Mouse (Mus musculus) heart, adult 8-10 months (tissue): Measurements from ENCODE around the gene Ppp3ca. TPM values are rescaled to one million over a fixed set of nuclear protein-coding genes. Genes with fewer than 3 reads are reported as not detected.

Experiments
- DNase-seq: peaks from one replicate; pipeline ENCODE4 v3.0.0; 2022; ENCODE audit warnings: low spot score
- total RNA-seq, 4 experiments: library from RNA; stranded (reverse); gene quantifications; 2 replicates each; pipeline ENCODE4 v1.2.4; 2022

The Ppp3ca gene
- total RNA-seq, 4 experiments from 2014 or later, result 41.7 to 49.2 (median 43.8) TPM

DNA sequence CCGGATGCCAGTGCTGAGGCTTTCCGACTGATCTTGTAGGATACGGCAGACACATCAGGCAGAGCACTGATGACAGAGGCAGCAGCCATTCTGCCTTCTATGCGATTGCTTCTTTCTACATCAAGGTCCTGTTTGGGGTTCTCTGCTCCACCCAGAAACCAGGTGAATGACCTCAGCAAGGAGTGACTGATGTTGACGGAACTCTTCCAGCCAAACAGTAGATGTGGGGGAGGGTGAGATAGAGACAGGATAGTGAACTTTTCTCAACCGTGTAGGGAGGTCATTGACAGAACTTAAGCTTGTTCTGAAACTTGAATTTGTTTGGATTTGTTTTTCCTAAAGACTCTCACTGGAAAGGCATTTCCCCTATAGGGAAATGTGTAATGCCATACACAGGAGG lies 142.2 kb downstream of the Ppp3ca start:
- DNase-seq, result no peak

GRCm38 (mm10) chr3:136812791-136813190 lies 142.9 kb downstream of the Ppp3ca start:
- no peak for DNase-seq

DNA sequence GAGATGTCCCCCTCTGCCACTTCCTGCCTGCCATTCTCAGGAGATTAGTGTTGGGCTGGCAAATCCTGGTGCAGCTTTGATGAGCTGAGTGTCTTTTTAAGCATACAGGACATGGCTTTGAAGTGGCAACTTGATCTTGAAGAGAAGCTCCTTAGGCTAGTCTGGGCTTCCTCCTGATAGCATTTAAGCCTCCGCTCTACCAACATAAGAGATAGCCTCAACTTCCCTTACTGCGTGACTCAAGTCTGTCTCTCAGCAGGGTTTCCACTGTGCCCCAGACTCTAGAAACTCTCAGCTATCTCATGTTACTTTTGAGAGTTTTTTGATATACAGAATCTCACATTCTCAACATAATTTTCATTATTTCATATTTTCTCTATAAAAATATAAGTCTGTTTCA lies 144.0 kb downstream of the Ppp3ca start:
- no peak for DNase-seq

GRCm38 (mm10) chr3:136814916-136815315 lies 145.0 kb downstream of the Ppp3ca start:
- no peak for DNase-seq

GRCm38 (mm10) chr3:136816319-136816718 lies 146.4 kb downstream of the Ppp3ca start:
- DNase-seq, result no peak

DNA sequence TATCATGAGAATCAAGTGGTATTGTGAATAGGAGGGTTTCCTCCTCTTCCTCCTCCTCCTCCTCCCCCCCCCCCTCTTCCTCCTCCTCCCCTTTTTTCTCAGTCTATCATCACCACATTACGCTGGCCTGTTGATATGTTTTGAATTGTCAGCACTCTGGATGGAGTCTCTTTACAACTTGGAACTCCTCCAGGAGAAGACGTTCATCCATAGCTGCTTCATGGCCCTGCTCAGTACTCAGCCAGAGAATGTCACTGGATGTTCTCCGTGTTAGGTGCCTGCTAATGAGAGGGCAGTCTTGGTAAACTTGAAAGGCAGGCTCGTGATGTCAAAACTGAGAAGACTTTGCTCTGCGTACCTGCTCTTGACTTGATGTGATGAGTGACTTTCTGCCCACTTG lies 149.1 kb downstream of the Ppp3ca start:
- no peak for DNase-seq

DNA sequence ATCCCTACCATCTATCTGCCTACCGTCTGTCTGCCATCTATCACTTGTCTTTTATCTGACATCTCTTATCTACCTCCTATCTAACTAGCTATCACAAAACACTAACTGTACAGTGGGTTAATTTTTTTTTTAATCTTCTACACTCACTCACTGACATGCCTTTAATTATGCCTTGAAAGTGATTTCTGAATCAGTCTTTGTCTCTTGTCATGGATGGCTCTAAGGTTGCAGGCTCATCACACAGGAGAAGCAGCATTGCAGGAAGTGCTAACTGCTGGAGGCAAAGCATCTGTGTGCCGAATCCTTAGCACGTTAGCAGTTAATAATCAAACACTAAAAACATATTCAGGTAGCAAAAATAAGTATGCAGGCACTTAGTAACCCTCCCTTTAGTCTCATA lies 151.1 kb downstream of the Ppp3ca start:
- no peak for DNase-seq

- no peak for DNase-seq
These were observed 152.1 kb downstream of the Ppp3ca start for GRCm38 (mm10) chr3:136821993-136822392.

GRCm38 (mm10) chr3:136822431-136822830 lies 152.5 kb downstream of the Ppp3ca start:
- DNase-seq, result no peak

- no peak for DNase-seq
These were observed 158.5 kb downstream of the Ppp3ca start for GRCm38 (mm10) chr3:136828451-136828850.

DNA sequence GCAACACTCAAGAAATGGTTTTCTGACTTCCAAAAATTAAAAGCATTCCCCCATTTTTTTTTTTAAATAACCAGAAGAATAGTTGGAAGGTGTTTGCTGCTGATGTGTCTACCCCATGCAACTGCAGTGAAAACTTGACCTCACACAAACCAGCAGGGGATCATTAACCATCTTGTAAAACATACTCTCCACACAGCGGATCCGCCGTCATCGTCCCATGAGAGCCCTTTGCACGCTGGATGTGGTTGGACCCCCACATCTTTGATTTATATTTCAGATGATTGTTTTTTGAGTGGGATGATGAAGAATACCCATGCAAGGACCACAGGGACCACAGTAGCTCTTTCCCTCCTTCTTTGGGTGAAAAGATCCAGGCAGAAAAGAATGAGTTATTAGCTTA lies 159.2 kb downstream of the Ppp3ca start:
- no peak for DNase-seq

DNA sequence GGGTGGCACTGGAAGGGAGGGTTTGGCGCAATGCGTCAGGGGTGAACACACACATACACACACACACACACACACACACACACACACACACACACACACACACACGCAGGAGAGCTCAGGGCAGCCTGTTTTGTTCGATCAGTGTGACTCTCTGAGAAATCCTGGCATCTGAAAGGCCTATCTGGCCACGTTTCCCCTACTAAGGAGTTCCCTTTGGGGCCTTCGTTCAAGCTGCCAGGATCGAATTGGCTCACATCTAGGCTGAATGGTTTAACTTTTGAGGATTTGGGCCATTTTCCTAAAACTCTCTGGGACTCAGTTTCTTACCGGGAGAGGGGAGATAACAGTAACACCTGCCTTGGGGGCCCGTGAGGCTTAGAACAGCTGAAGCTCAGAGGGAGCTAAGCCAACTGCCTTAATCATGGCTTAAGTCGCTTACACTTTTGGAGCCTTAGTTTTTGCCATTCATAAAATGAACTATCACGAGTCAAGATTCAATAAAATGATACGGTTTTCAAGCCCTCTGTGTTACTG lies 160.8 kb downstream of the Ppp3ca start:
- DNase-seq, result no peak

DNA sequence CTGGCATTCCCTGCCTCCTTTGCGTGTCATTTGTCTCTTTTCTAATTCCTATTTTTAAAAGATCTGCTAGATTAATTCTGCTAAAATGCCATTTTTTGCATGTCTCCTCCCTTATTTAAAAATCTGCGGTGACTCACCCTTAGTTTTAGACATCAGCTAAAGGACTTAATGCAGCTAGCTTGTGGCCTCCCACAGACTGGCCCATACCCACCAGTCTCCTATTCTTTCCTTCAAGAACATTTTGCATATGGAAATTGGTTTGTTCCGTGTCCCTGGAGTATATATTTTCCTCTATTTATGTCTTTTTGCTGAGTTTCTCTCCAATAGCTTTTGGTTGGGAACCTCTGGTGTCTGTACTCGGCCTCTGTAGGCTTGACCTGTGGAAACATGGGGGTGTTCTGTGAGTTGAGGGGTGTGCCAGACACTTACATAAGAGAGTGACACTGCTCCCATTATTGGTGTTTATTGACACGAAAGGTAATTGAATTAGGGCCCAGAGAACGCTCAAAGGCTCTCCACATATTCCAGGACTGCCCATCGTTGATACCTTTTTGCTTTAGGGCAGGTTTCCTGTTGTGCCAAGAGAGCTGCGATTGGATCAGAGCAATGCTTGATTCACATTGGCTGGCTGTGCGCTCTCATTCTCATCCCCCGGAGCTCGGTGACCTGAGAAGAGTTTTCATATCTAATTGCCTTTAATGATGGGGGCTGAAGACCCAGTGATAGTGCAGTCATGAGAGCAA lies 163.2 kb downstream of the Ppp3ca start:
- DNase-seq, result no peak

DNA sequence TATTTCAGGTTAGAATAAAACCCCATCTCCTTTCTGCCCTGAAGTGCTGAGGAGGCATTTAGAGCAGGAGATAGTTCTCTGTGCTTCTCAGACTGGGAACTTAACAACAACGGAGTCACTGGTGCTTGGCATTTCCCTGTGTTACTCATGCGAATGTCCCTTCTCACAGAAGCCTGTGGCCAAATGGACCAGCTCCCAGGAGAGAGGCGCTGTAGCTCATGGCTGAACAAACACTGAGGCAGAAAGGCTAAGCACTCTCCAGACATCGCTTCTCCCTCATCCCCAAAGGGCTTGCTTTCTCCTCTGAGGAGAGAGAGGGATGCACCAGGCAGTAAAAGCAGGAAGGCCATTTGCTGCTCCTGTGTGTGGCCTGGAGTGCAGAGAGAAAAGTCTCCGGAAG lies 164.0 kb downstream of the Ppp3ca start:
- DNase-seq, result peak; percentile 58

- no peak for DNase-seq
These were observed 165.9 kb downstream of the Ppp3ca start for GRCm38 (mm10) chr3:136835851-136836250.

DNA sequence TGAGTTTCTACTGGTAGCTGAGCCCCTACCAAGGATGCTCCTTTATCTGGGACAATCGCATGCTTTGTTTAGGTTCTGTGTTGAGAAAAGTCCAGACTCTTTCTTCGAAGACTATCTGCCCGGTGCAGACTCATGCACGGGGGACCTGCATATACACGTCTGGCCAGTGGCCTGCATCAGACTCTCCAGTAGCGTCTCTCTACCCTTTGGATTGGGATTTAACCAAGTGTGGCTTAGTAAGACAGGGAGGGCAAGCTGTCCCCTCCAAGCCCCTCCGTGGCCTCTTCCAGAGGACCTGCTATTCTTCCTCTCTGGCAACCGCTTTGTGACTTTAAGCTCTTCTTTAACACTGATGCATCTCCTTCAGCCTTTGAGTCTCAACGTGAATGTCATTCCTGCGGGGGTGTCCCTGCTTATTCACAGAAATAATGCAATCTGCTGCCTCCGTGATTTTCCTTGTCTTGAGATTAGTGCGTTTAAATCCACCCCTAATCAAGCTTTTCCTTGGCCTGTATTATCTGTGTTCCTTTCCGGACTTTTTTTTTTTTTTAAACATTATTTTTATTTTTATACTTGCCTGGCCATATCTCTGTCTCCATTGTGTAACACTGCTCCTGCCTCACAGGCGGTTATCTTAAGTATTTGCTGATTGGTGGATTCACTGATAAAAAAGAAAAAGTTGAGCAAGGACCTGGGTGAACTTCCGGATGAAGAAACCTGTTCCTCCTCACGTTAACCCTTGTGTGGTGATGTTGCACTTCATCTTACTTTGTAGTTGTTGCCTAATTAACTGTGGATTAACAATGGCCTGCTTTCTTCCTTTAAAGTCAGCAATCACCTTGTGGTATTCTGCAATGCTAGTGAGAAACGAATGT lies 166.6 kb downstream of the Ppp3ca start:
- peak; percentile 37 for DNase-seq

DNA sequence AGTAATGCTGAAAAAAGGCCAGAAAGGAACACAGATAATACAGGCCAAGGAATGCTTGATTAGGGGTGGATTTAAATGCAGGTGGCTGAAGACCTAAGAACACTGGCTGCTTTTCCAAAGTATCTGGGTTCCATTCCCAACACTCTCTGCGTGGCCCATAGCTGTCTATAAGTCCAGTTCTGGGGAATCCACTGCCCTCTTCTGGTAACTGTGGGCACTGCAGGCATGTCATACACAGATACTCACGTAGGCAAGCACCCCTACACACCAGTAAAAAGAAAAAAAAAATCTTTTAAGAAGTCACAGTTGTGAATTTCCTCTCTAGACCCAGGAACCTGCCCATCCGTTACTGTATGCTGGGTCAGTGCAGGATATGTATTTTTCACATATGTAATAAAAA lies 167.7 kb downstream of the Ppp3ca start:
- no peak for DNase-seq

DNA sequence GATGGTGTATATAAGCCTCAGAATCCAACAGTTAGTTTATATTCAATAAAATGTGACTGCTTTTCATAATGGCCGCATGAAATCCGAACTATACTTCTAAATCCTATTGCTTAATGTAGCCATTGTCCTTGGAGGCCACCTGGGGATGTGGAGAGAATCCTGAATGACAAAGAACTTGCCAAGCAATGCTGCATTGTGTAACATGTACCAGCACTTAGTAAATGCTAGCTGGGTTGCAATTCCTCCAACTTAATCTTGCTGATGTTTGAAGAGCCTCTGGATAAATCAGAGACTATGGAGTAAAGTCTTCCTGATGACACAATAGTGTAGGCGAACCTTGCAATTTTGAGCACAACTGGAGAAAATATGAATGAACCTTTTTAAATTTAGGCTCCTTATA lies 171.4 kb downstream of the Ppp3ca start:
- no peak for DNase-seq

- DNase-seq, result no peak
These were observed 172.5 kb downstream of the Ppp3ca start for GRCm38 (mm10) chr3:136842384-136842783.

- DNase-seq, result no peak
These were observed 174.0 kb downstream of the Ppp3ca start for GRCm38 (mm10) chr3:136843811-136844491.

DNA sequence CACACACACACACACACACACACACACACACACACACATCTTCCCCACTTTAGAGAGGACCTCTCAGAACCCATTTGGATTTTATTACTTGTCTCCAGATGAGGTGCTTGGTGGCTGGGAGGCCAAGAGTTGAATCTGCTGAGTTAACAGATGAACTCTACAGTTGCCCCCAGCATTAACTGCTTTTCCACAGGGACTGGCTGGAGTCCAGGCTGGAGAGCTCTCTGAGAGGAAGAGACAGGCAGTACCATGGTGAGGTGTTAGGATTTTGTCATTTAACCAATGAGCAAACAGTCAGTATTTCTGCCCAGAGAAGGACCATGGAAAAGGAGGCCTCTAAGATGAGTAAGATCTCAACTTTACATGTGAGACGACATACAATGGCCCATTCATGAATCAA lies 179.1 kb downstream of the Ppp3ca start:
- DNase-seq, result no peak

DNA sequence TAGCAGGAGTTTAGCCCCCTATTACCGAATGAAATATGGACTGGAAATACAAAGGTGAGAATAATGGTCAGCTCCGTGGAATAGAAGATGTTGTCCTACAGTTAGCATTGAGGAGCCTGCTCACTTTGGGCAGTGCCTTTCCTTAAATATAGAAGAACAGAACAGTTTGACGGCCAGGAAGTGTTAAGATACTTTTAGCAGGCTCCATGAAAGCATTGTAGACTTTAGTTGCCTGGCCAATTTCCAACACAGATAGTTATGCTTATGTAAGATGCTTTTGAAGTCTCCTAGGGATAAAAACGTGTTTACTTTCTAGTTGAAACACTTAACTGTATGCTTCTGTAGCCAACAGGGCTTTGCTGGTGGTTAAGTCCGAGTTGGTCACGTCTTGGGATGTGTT lies 183.0 kb downstream of the Ppp3ca start:
- DNase-seq, result no peak
